Mouse (Mus musculus) ES-Bruce4 (cell line): Measurements from ENCODE around the gene Cavin4. TPM values are rescaled to one million over a fixed set of nuclear protein-coding genes. Genes with fewer than 3 reads are reported as not detected.

Source experiments
- H3K27ac ChIP-seq: 2 replicates; pipeline ENCODE4 v1.5.1; 2012; ENCODE audit warnings: low read length, inconsistent platforms; ENCODE audit not compliant: insufficient read depth
- H3K27me3 ChIP-seq: 2 replicates; pipeline ENCODE4 v1.6.1; 2012; ENCODE audit warnings: mild to moderate bottlenecking, low read length, inconsistent platforms; ENCODE audit not compliant: control insufficient read depth, poor library complexity, insufficient read depth, severe bottlenecking
- H3K36me3 ChIP-seq: 2 replicates; pipeline ENCODE4 v1.6.1; 2012; ENCODE audit warnings: inconsistent platforms, mild to moderate bottlenecking, low read length, moderate library complexity; ENCODE audit not compliant: control insufficient read depth, poor library complexity, insufficient read depth, severe bottlenecking
- H3K4me1 ChIP-seq: one replicate; pipeline ENCODE4 v1.8.1; 2011; ENCODE audit warnings: low read length; ENCODE audit not compliant: control insufficient read depth, insufficient read depth
- H3K4me3 ChIP-seq: 2 replicates; pipeline ENCODE4 v1.5.1; 2011; ENCODE audit warnings: low read depth, mild to moderate bottlenecking, low read length
- H3K9ac ChIP-seq: 2 replicates; pipeline ENCODE4 v1.6.1; 2012; ENCODE audit warnings: low read depth, mild to moderate bottlenecking, inconsistent platforms; ENCODE audit not compliant: poor library complexity, severe bottlenecking
- H3K9me3 ChIP-seq: replicated peaks from 2 replicates; pipeline ENCODE4 v1.6.1; 2012; ENCODE audit warnings: mild to moderate bottlenecking, low read length, inconsistent platforms; ENCODE audit not compliant: control insufficient read depth, poor library complexity, insufficient read depth, severe bottlenecking
- CTCF ChIP-seq: IDR thresholded peaks from one replicate; pipeline ENCODE4 v1.8.1; 2011; ENCODE audit warnings: low read depth, low read length
- EP300 ChIP-seq: IDR thresholded peaks from 2 replicates; pipeline ENCODE4 v1.6.1; 2011; ENCODE audit warnings: low read depth, low read length; ENCODE audit not compliant: insufficient read depth
- POLR2A ChIP-seq: IDR thresholded peaks from one replicate; pipeline ENCODE4 v1.8.1; 2011; ENCODE audit warnings: low read length; ENCODE audit not compliant: insufficient read depth
- polyA plus RNA-seq: library from polyadenylated mRNA; stranded (reverse); fragments of >200 nt; gene quantifications from 2 replicates; pipeline ENCODE4 v1.2.4, GENCODE M21; 2011; ENCODE audit warnings: low read depth; ENCODE audit not compliant: missing spikeins, insufficient read depth, insufficient read length

Gene Cavin4
- 4.1 and 4.7 TPM in 2 replicates for polyA plus RNA-seq

- Histone ChIP-seq H3K27me3 (no peaks in the 10 kb centered on the region), H3K9me3 (no peaks in the 10 kb centered on the region), H3K4me3 (no peak within 1 kb of the TSS), H3K27ac (no peak within 1 kb of the TSS), H3K9ac (no peak within 1 kb of the TSS), H3K36me3 (peaks cover 36% of the 10 kb centered on the region), H3K4me1 (no peaks in the 10 kb centered on the region)
- TF ChIP-seq POLR2A (no peak), EP300 (no peak), CTCF (no peak)
Measured at GRCm38 (mm10) chr4:48663271-48663670, at the start of gene Cavin4. Gene Cavin4, plus strand, starts transcription at chr4:48663514.

GRCm38 (mm10) chr4:48615483-48615882 is 47.8 kb upstream of the Cavin4 start:
- H3K27ac ChIP-seq, result no peak overlapping the region
- TF ChIP-seq POLR2A (no peak), EP300 (no peak), CTCF (no peak)
- H3K9me3 ChIP-seq, result no peaks in the 10 kb centered on the region
- no peak overlapping the region for H3K4me3 ChIP-seq
- H3K36me3 ChIP-seq, result peaks cover 12% of the 10 kb centered on the region
- H3K27me3 ChIP-seq, result no peaks in the 10 kb centered on the region
- no peak overlapping the region for H3K9ac ChIP-seq
- no peaks in the 10 kb centered on the region for H3K4me1 ChIP-seq

GRCm38 (mm10) chr4:48617201-48617600 is 46.1 kb upstream of the Cavin4 start:
- no peak for TF ChIP-seq CTCF
- no peak for TF ChIP-seq EP300
- TF ChIP-seq POLR2A, result no peak
- Histone ChIP-seq H3K27ac (no peak overlapping the region), H3K27me3 (no peaks in the 10 kb centered on the region), H3K36me3 (peaks cover 12% of the 10 kb centered on the region), H3K4me1 (no peaks in the 10 kb centered on the region), H3K4me3 (no peak overlapping the region), H3K9me3 (no peaks in the 10 kb centered on the region), H3K9ac (no peak overlapping the region)

GRCm38 (mm10) chr4:48620121-48620520 is 43.2 kb upstream of the Cavin4 start:
- Histone ChIP-seq H3K27me3 (no peaks in the 10 kb centered on the region), H3K4me1 (peaks cover 4% of the 10 kb centered on the region), H3K9ac (no peak overlapping the region), H3K27ac (no peak overlapping the region), H3K9me3 (no peaks in the 10 kb centered on the region; the same call in 1 of the 2 replicates), H3K4me3 (no peak overlapping the region), H3K36me3 (peaks cover 6% of the 10 kb centered on the region)
- TF ChIP-seq EP300 (no peak), POLR2A (no peak), CTCF (no peak)

- peaks cover 7% of the 10 kb centered on the region; the same call in 1 of the 2 replicates for H3K36me3 ChIP-seq
- no peak overlapping the region for H3K4me3 ChIP-seq
- peaks cover 4% of the 10 kb centered on the region for H3K4me1 ChIP-seq
- no peak for TF ChIP-seq CTCF
- no peak for TF ChIP-seq POLR2A
- TF ChIP-seq EP300, result no peak
- no peaks in the 10 kb centered on the region for H3K27me3 ChIP-seq
- no peak overlapping the region for H3K9ac ChIP-seq
- peak overlapping the region; percentile 41 for H3K27ac ChIP-seq
- H3K9me3 ChIP-seq, result no peaks in the 10 kb centered on the region; the same call in none of the 2 replicates
Measured at GRCm38 (mm10) chr4:48622246-48622645, 41.1 kb upstream of the Cavin4 start.

GRCm38 (mm10) chr4:48622946-48623345 is 40.4 kb upstream of the Cavin4 start:
- Histone ChIP-seq H3K36me3 (peaks cover 7% of the 10 kb centered on the region; the same call in 1 of the 2 replicates), H3K9me3 (no peaks in the 10 kb centered on the region; the same call in none of the 2 replicates), H3K27me3 (no peaks in the 10 kb centered on the region), H3K4me1 (peaks cover 4% of the 10 kb centered on the region), H3K9ac (no peak overlapping the region), H3K27ac (peak overlapping the region; percentile 16), H3K4me3 (no peak overlapping the region)
- TF ChIP-seq CTCF, result no peak
- no peak for TF ChIP-seq POLR2A
- no peak for TF ChIP-seq EP300
